Mouse (Mus musculus) hindbrain, embryonic 12.5 days (tissue): Measurements from ENCODE around the gene Cd79a. TPM values are rescaled to one million over a fixed set of nuclear protein-coding genes. Genes with fewer than 3 reads are reported as not detected.

ENCODE experiments used
- ATAC-seq: fragments of 200-750 bp; cut with Nextera tagmentation; 2 replicates; pipeline ENCODE4 v1.8.0; 2017; ENCODE audit warnings: moderate TSS enrichment; ENCODE audit not compliant: low FRiP score
- H3K27ac ChIP-seq: fragments of 300-500 bp; sonication (generic); 2 replicates; pipeline ENCODE4 v1.5.1; 2016; ENCODE audit warnings: mild to moderate bottlenecking
- H3K27me3 ChIP-seq: fragments of 300-500 bp; sonication (generic); 2 replicates; pipeline ENCODE4 v1.6.1; 2016; ENCODE audit warnings: mild to moderate bottlenecking
- H3K36me3 ChIP-seq: fragments of 300-500 bp; sonication (generic); 2 replicates; pipeline ENCODE4 v1.6.1; 2016; ENCODE audit warnings: mild to moderate bottlenecking
- H3K4me1 ChIP-seq: fragments of 300-500 bp; sonication (generic); 2 replicates; pipeline ENCODE4 v1.6.1; 2016
- H3K4me2 ChIP-seq: fragments of 300-500 bp; sonication (generic); replicated peaks from 2 replicates; pipeline ENCODE4 v1.6.1; 2016; ENCODE audit warnings: mild to moderate bottlenecking
- H3K4me3 ChIP-seq: fragments of 300-500 bp; sonication (generic); 2 replicates; pipeline ENCODE4 v1.5.1; 2016; ENCODE audit warnings: mild to moderate bottlenecking
- H3K9ac ChIP-seq: fragments of 300-500 bp; sonication (generic); 2 replicates; pipeline ENCODE4 v1.6.1; 2016; ENCODE audit warnings: mild to moderate bottlenecking, moderate library complexity
- H3K9me3 ChIP-seq: fragments of 300-500 bp; sonication (generic); replicated peaks from 2 replicates; pipeline ENCODE4 v1.6.1; 2016; ENCODE audit warnings: mild to moderate bottlenecking
- WGBS: fragments of 180-500 bp; shearing (Covaris S2); methylation state at CpG from one replicate; pipeline ENCODE4 v1.1.7; 2016; 5-methylcytosine and 5-hydroxymethylcytosine counted together
- polyA plus RNA-seq: library from polyadenylated mRNA; unstranded; fragments of >200 nt; fragmentation: Nextera tagmentation; extraction: Ambion mirVana; gene quantifications from 2 replicates; pipeline ENCODE4 v1.2.1, GENCODE M21; 2016

Cd79a gene
- polyA plus RNA-seq = 0.23 and 0.36 TPM in 2 replicates

GRCm38 (mm10) chr7:24897224-24897623 is at the start of gene Cd79a:
TSS of gene Cd79a (plus strand) at chr7:24897381.
- WGBS = 79% methylated on average over 12 of the region's 12 CpGs
- no peak within 1 kb of the TSS for H3K27ac ChIP-seq
- no peak for ATAC-seq
- H3K27me3 ChIP-seq = no peaks in the 10 kb centered on the region
- H3K4me1 ChIP-seq = no peaks in the 10 kb centered on the region
- H3K4me2 ChIP-seq = no peak within 1 kb of the TSS
- no peak within 1 kb of the TSS for H3K4me3 ChIP-seq
- no peak within 1 kb of the TSS for H3K9ac ChIP-seq
- no peaks in the 10 kb centered on the region for H3K36me3 ChIP-seq
- no peaks in the 10 kb centered on the region for H3K9me3 ChIP-seq

- Histone ChIP-seq H3K27me3 (no peaks in the 10 kb centered on the region), H3K4me3 (no peak overlapping the region), H3K9me3 (no peaks in the 10 kb centered on the region), H3K4me2 (no peak overlapping the region), H3K36me3 (no peaks in the 10 kb centered on the region), H3K4me1 (no peaks in the 10 kb centered on the region), H3K9ac (no peak overlapping the region), H3K27ac (no peak overlapping the region)
- no peak for ATAC-seq
- WGBS = 18% methylated on average over 5 of the region's 5 CpGs
These were observed 47.0 kb upstream of the Cd79a start for GRCm38 (mm10) chr7:24850162-24850561.

- no peak overlapping the region for H3K4me2 ChIP-seq
- no peaks in the 10 kb centered on the region for H3K9me3 ChIP-seq
- H3K4me3 ChIP-seq = no peak overlapping the region
- no peak for ATAC-seq
- H3K27me3 ChIP-seq = no peaks in the 10 kb centered on the region
- H3K36me3 ChIP-seq = no peaks in the 10 kb centered on the region
- 34% methylated on average over 6 of the region's 6 CpGs for WGBS
- no peak overlapping the region for H3K9ac ChIP-seq
- H3K4me1 ChIP-seq = no peaks in the 10 kb centered on the region
- H3K27ac ChIP-seq = no peak overlapping the region
These were observed 46.3 kb upstream of the Cd79a start for GRCm38 (mm10) chr7:24850899-24851303.

GRCm38 (mm10) chr7:24851596-24852325 is 45.4 kb upstream of the Cd79a start:
- WGBS = 79% methylated on average over 5 of the region's 5 CpGs
- no peaks in the 10 kb centered on the region for H3K9me3 ChIP-seq
- H3K27me3 ChIP-seq = no peaks in the 10 kb centered on the region
- H3K4me1 ChIP-seq = no peaks in the 10 kb centered on the region
- no peak overlapping the region for H3K4me2 ChIP-seq
- H3K36me3 ChIP-seq = no peaks in the 10 kb centered on the region
- ATAC-seq = no peak
- no peak overlapping the region for H3K9ac ChIP-seq
- H3K27ac ChIP-seq = no peak overlapping the region
- no peak overlapping the region for H3K4me3 ChIP-seq

- no peaks in the 10 kb centered on the region for H3K27me3 ChIP-seq
- H3K4me3 ChIP-seq = no peak overlapping the region
- H3K4me2 ChIP-seq = no peak overlapping the region
- no peaks in the 10 kb centered on the region for H3K4me1 ChIP-seq
- WGBS = 82% methylated on average over 8 of the region's 8 CpGs
- H3K27ac ChIP-seq = no peak overlapping the region
- ATAC-seq = no peak
- no peak overlapping the region for H3K9ac ChIP-seq
- H3K9me3 ChIP-seq = no peaks in the 10 kb centered on the region
- no peaks in the 10 kb centered on the region for H3K36me3 ChIP-seq
These were observed 44.5 kb upstream of the Cd79a start for GRCm38 (mm10) chr7:24852557-24853232.

GRCm38 (mm10) chr7:24853233-24853563 is 44.0 kb upstream of the Cd79a start:
- Histone ChIP-seq H3K9me3 (no peaks in the 10 kb centered on the region), H3K4me3 (no peak overlapping the region), H3K27me3 (no peaks in the 10 kb centered on the region), H3K27ac (no peak overlapping the region), H3K4me2 (no peak overlapping the region), H3K4me1 (no peaks in the 10 kb centered on the region), H3K36me3 (no peaks in the 10 kb centered on the region), H3K9ac (no peak overlapping the region)
- ATAC-seq = no peak

- Histone ChIP-seq H3K9ac (no peak overlapping the region), H3K27ac (no peak overlapping the region)
- no peak for ATAC-seq
These were observed 43.5 kb upstream of the Cd79a start for GRCm38 (mm10) chr7:24853695-24854094.

GRCm38 (mm10) chr7:24856460-24857120 is 40.6 kb upstream of the Cd79a start:
- Histone ChIP-seq H3K4me3 (no peak overlapping the region), H3K27ac (no peak overlapping the region), H3K4me2 (no peak overlapping the region), H3K9me3 (no peaks in the 10 kb centered on the region), H3K36me3 (no peaks in the 10 kb centered on the region), H3K9ac (no peak overlapping the region), H3K4me1 (no peaks in the 10 kb centered on the region), H3K27me3 (no peaks in the 10 kb centered on the region)
- no peak for ATAC-seq
- WGBS = 34% methylated on average over 6 of the region's 6 CpGs

More at GRCm38 (mm10) chr7:24853695-24854094, 43.5 kb upstream of the Cd79a start:
- 45% methylated on average over 7 of the region's 7 CpGs for WGBS
- Histone ChIP-seq H3K4me3 (no peak overlapping the region), H3K27me3 (no peaks in the 10 kb centered on the region), H3K4me2 (0 out of 2 replicates have a peak overlapping the region, but pooled peaks have one; percentile 8), H3K36me3 (no peaks in the 10 kb centered on the region), H3K4me1 (no peaks in the 10 kb centered on the region), H3K9me3 (no peaks in the 10 kb centered on the region)

GRCm38 (mm10) chr7:24859234-24859633 is 37.9 kb upstream of the Cd79a start:
- 75% methylated on average over 5 of the region's 5 CpGs for WGBS
- no peak overlapping the region for H3K9ac ChIP-seq
- no peaks in the 10 kb centered on the region for H3K9me3 ChIP-seq
- no peak overlapping the region for H3K27ac ChIP-seq
- no peaks in the 10 kb centered on the region for H3K36me3 ChIP-seq
- H3K4me1 ChIP-seq = no peaks in the 10 kb centered on the region
- no peak for ATAC-seq
- H3K4me2 ChIP-seq = no peak overlapping the region
- no peak overlapping the region for H3K4me3 ChIP-seq
- H3K27me3 ChIP-seq = no peaks in the 10 kb centered on the region

GRCm38 (mm10) chr7:24861913-24862312 is 35.3 kb upstream of the Cd79a start, which contains the start of gene Gm9844:
TSS of gene Gm9844 (plus strand) at chr7:24862213.
- no peak within 1 kb of the TSS for H3K4me3 ChIP-seq
- H3K4me1 ChIP-seq = no peaks in the 10 kb centered on the region
- H3K9me3 ChIP-seq = no peaks in the 10 kb centered on the region
- no peak within 1 kb of the TSS for H3K9ac ChIP-seq
- H3K4me2 ChIP-seq = no peak within 1 kb of the TSS
- H3K27ac ChIP-seq = no peak within 1 kb of the TSS
- H3K36me3 ChIP-seq = no peaks in the 10 kb centered on the region
- no peaks in the 10 kb centered on the region for H3K27me3 ChIP-seq
- 88% methylated on average over 7 of the region's 7 CpGs for WGBS
- ATAC-seq = no peak

- no peaks in the 10 kb centered on the region for H3K36me3 ChIP-seq
- WGBS = 86% methylated on average over 4 of the region's 4 CpGs
- H3K4me3 ChIP-seq = no peak overlapping the region
- no peak overlapping the region for H3K9ac ChIP-seq
- H3K27me3 ChIP-seq = no peaks in the 10 kb centered on the region
- no peak overlapping the region for H3K27ac ChIP-seq
- no peak overlapping the region for H3K4me2 ChIP-seq
- no peak for ATAC-seq
- no peaks in the 10 kb centered on the region for H3K9me3 ChIP-seq
- H3K4me1 ChIP-seq = no peaks in the 10 kb centered on the region
These were observed 34.3 kb upstream of the Cd79a start for GRCm38 (mm10) chr7:24862853-24863252.

- H3K4me3 ChIP-seq = no peak overlapping the region
- no peak overlapping the region for H3K27ac ChIP-seq
- no peak for ATAC-seq
- no peaks in the 10 kb centered on the region for H3K9me3 ChIP-seq
- no peaks in the 10 kb centered on the region for H3K27me3 ChIP-seq
- 31% methylated on average over 6 of the region's 6 CpGs for WGBS
- H3K4me1 ChIP-seq = no peaks in the 10 kb centered on the region
- no peaks in the 10 kb centered on the region for H3K36me3 ChIP-seq
- H3K4me2 ChIP-seq = no peak overlapping the region
- H3K9ac ChIP-seq = 0 out of 2 replicates have a peak overlapping the region, but pooled peaks have one; percentile 3
These were observed 33.0 kb upstream of the Cd79a start for GRCm38 (mm10) chr7:24864156-24864555.
